Comparison of ENCODE assay signal across 12 mouse cellular contexts in genomic region chr7:143119407-143119806, GRCm38 (mm10). TPM values are rescaled to one million over a fixed set of nuclear protein-coding genes. Genes with fewer than 3 reads are reported as not detected.
DNase-seq lines count a peak whose midpoint lies in the region; ATAC-seq lines count a peak whose summit lies in the region.
"Had no signal": no experiment of that assay in that cellular context is flagged by ENCODE, and none has a peak within 500 bp of the region (broad histone marks: within the 10 kb centered on the region; RNA-seq: fewer than 3 reads in every experiment).

No protein-coding gene starts in this region.

- H3K9ac ChIP-seq in intestine, embryonic 15.5 days = no peak overlapping the region
- H3K9ac ChIP-seq in limb, embryonic 12.5 days (replicated peaks) = no peak overlapping the region
- H3K9ac ChIP-seq in stomach, embryonic 15.5 days = no peak overlapping the region
- H3K9ac ChIP-seq: midbrain, embryonic 13.5 days had no signal

- no peaks in the 10 kb centered on the region for H3K36me3 ChIP-seq in intestine, embryonic 15.5 days
- H3K36me3 ChIP-seq in limb, embryonic 12.5 days = no peaks in the 10 kb centered on the region
- H3K36me3 ChIP-seq in stomach, embryonic 15.5 days = no peaks in the 10 kb centered on the region
- H3K36me3 ChIP-seq: midbrain, embryonic 13.5 days had no signal

- peak; percentile 49 for DNase-seq in kidney, adult 11 months
- DNase-seq in kidney, postnatal 10 days = no peak
- no peak for DNase-seq in spleen, postnatal 14 days (ENCODE audit: low spot score in 2 of 2)
- DNase-seq in adrenal gland, adult 2 months = no peak
- no peak for DNase-seq in left cerebral cortex, postnatal 10 days (ENCODE audit: extremely low spot score in 1 of 2, low spot score in 2 of 2)
- DNase-seq: gastrocnemius, postnatal 10 days; layer of hippocampus, postnatal 36 days; thymus, adult 2 months had no signal

- no peak overlapping the region for H3K4me3 ChIP-seq in intestine, embryonic 15.5 days (replicated peaks)
- no peak overlapping the region for H3K4me3 ChIP-seq in limb, embryonic 12.5 days (replicated peaks)
- H3K4me3 ChIP-seq in stomach, embryonic 15.5 days (replicated peaks) = no peak overlapping the region
- H3K4me3 ChIP-seq: midbrain, embryonic 13.5 days had no signal

- no peak overlapping the region for H3K4me2 ChIP-seq in intestine, embryonic 15.5 days (replicated peaks)
- no peak overlapping the region for H3K4me2 ChIP-seq in limb, embryonic 12.5 days
- H3K4me2 ChIP-seq in stomach, embryonic 15.5 days = no peak overlapping the region
- H3K4me2 ChIP-seq: midbrain, embryonic 13.5 days had no signal

- 55% methylated on average over 1 of the region's 1 CpGs for WGBS in intestine, embryonic 15.5 days
- WGBS in limb, embryonic 12.5 days = 36% methylated on average over 1 of the region's 1 CpGs
- 48% methylated on average over 1 of the region's 1 CpGs for WGBS in stomach, embryonic 15.5 days

- peaks cover 33% of the 10 kb centered on the region for H3K4me1 ChIP-seq in intestine, embryonic 15.5 days (replicated peaks)
- peaks cover 41% of the 10 kb centered on the region for H3K4me1 ChIP-seq in limb, embryonic 12.5 days (replicated peaks)
- H3K4me1 ChIP-seq in stomach, embryonic 15.5 days = peaks cover 28% of the 10 kb centered on the region

- intact Hi-C loops in left cerebral cortex, postnatal 10 days (cut with DNase I) = no loop called here

- no peak for ATAC-seq in intestine, embryonic 15.5 days
- no peak for ATAC-seq in limb, embryonic 12.5 days (ENCODE audit: insufficient number of reproducible peaks, insufficient read depth, low FRiP score, low TSS enrichment, low read depth)
- ATAC-seq in stomach, embryonic 15.5 days (ENCODE audit: insufficient read depth, low FRiP score, low read depth) = no peak
- ATAC-seq: midbrain, embryonic 13.5 days had no signal

- H3K9me3 ChIP-seq in intestine, embryonic 15.5 days = no peaks in the 10 kb centered on the region
- peaks cover 3% of the 10 kb centered on the region; the same call in 1 of the 2 replicates for H3K9me3 ChIP-seq in limb, embryonic 12.5 days
- H3K9me3 ChIP-seq in stomach, embryonic 15.5 days = no peaks in the 10 kb centered on the region

- peak overlapping the region; percentile 64 for H3K27ac ChIP-seq in intestine, embryonic 15.5 days
- H3K27ac ChIP-seq in limb, embryonic 12.5 days = peak overlapping the region; percentile 66
- H3K27ac ChIP-seq in stomach, embryonic 15.5 days = peak overlapping the region; percentile 33
- H3K27ac ChIP-seq: midbrain, embryonic 13.5 days had no signal

- H3K27me3 ChIP-seq in intestine, embryonic 15.5 days (replicated peaks) = no peaks in the 10 kb centered on the region
- H3K27me3 ChIP-seq in limb, embryonic 12.5 days = no peaks in the 10 kb centered on the region
- no peaks in the 10 kb centered on the region for H3K27me3 ChIP-seq in stomach, embryonic 15.5 days (replicated peaks)
- H3K27me3 ChIP-seq: midbrain, embryonic 13.5 days had no signal

RNA-seq across cellular contexts. Expression of gene Kcnq1, which starts 13.2 kb away (rescaled TPM):
- 7.9 and 9.9 TPM in 2 replicates for polyA plus RNA-seq in intestine, embryonic 15.5 days (2015; fragmentation: Nextera tagmentation; extraction: Ambion mirVana)
- polyA plus RNA-seq in limb, embryonic 12.5 days (2016; fragmentation: Nextera tagmentation; extraction: Ambion mirVana) = 0.94 and 1.8 TPM in 2 replicates
- polyA plus RNA-seq in stomach, embryonic 15.5 days (2015; fragmentation: Nextera tagmentation; extraction: Ambion mirVana) = 9.1 and 13.2 TPM in 2 replicates
- 1 to 10 TPM; 1.9 to 4.1 TPM for total RNA-seq in adrenal gland, adult 2 months (2021)
- 14.2 and 17.2 TPM in 2 replicates for polyA plus RNA-seq in adrenal gland, adult 2 months (2012; rRNA removed)
- 1 to 10 TPM; 1.4 to 2.1 TPM for total RNA-seq in left cerebral cortex, postnatal 10 days (2021)

RNA-seq across cellular contexts. Expression of gene Trpm5, which starts 25.0 kb away (rescaled TPM):
- 8.2 and 9.8 TPM in 2 replicates for polyA plus RNA-seq in intestine, embryonic 15.5 days (2015; fragmentation: Nextera tagmentation; extraction: Ambion mirVana)
- 6.2 and 8.8 TPM in 2 replicates for polyA plus RNA-seq in limb, embryonic 12.5 days (2016; fragmentation: Nextera tagmentation; extraction: Ambion mirVana)
- polyA plus RNA-seq in stomach, embryonic 15.5 days (2015; fragmentation: Nextera tagmentation; extraction: Ambion mirVana) = 14.1 and 16.0 TPM in 2 replicates
- under 1 TPM; 0.23 to 0.24 TPM for total RNA-seq in adrenal gland, adult 2 months (2021)
- polyA plus RNA-seq in adrenal gland, adult 2 months (2012; rRNA removed) = 0.40 and 0.48 TPM in 2 replicates
- total RNA-seq in left cerebral cortex, postnatal 10 days (2021) = under 1 TPM; 0.21 to 0.26 TPM
- total RNA-seq: layer of hippocampus, postnatal 36 days had no signal

RNA-seq across cellular contexts. Expression of gene Tssc4, which starts 50.4 kb away (rescaled TPM):
- 76.0 and 76.2 TPM in 2 replicates for polyA plus RNA-seq in intestine, embryonic 15.5 days (2015; fragmentation: Nextera tagmentation; extraction: Ambion mirVana)
- 116 and 121 TPM in 2 replicates for polyA plus RNA-seq in limb, embryonic 12.5 days (2016; fragmentation: Nextera tagmentation; extraction: Ambion mirVana)
- polyA plus RNA-seq in stomach, embryonic 15.5 days (2015; fragmentation: Nextera tagmentation; extraction: Ambion mirVana) = 78.7 and 84.8 TPM in 2 replicates
- total RNA-seq in adrenal gland, adult 2 months (2021) = 10 to 100 TPM; 23.3 to 30.9 TPM
- polyA plus RNA-seq in adrenal gland, adult 2 months (2012; rRNA removed) = 120 and 142 TPM in 2 replicates
- total RNA-seq in left cerebral cortex, postnatal 10 days (2021) = 10 to 100 TPM; 43.9 to 45.2 TPM
